Comparison of ENCODE assay signal across 14 mouse cellular contexts in the genomic region with DNA sequence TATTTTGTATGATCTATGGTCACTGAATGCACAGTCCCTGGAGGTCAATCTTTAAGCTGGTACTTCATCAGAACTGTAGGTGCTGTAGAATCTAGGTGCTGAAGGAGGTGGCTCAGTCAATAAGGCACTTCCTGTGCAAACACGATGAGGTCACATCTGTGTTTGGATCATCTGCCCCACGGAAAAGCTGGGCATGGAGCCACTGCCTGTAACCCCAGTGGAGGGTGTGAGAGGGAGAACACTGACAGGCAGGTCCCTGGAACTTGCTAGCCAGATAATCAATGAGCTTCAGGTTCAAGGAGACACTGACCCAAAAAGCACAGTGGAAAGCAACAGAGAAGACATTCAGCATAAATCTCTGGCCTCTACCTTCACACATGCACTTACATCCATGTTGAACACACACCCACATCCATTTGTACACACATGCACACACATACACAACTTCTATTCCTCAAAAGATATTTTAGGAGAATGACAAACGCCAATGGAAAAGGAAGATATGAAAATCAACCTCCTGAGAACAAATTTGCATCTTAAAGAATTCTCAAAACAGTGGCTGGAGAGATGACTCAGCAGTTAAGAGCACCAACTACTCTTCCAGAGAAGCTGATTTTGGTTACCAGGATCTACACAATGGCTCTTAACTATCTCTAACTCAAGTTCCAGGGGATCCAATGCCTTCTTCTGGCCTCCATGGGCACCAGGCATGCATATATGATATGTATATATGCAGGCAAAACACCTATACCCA. TPM values are rescaled to one million over a fixed set of nuclear protein-coding genes. Genes with fewer than 3 reads are reported as not detected.
DNase-seq lines count a peak whose midpoint lies in the region; ATAC-seq lines count a peak whose summit lies in the region.
"Had no signal": no experiment of that assay in that cellular context is flagged by ENCODE, and none has a peak within 500 bp of the region (broad histone marks: within the 10 kb centered on the region; RNA-seq: fewer than 3 reads in every experiment).

No protein-coding gene starts in this region.

- no peaks in the 10 kb centered on the region for H3K36me3 ChIP-seq in heart, embryonic 16.5 days (ENCODE audit: control insufficient read depth, insufficient read depth)

- peaks cover 17% of the 10 kb centered on the region for H3K4me1 ChIP-seq in heart, embryonic 16.5 days (ENCODE audit: control insufficient read depth, insufficient read depth, low read length)

- 0 out of 2 replicates have a peak, but pooled peaks have one; percentile 28 for ATAC-seq in heart, embryonic 16.5 days (replicated peaks; ENCODE audit: extremely low read depth, insufficient read depth, low FRiP score)
- ATAC-seq: CD4-positive, CD25-positive, alpha-beta regulatory T cell, adult 4 months; forebrain, embryonic 16.5 days had no signal

- H3K4me3 ChIP-seq in heart, embryonic 16.5 days (ENCODE audit: low read length): no peak overlapping the region

- no peak overlapping the region for H3K9ac ChIP-seq in heart, embryonic 16.5 days (ENCODE audit: low read length)

- H3K27ac ChIP-seq in heart, embryonic 16.5 days (ENCODE audit: low read length): peak overlapping the region; percentile 5; the same call in 1 of the 2 replicates

- H3K27me3 ChIP-seq in heart, embryonic 16.5 days (ENCODE audit: control insufficient read depth, insufficient read depth, low read length): no peaks in the 10 kb centered on the region

- 23% methylated on average over 3 of the region's 3 CpGs for WGBS in heart, embryonic 16.5 days

- no peaks in the 10 kb centered on the region for H3K9me3 ChIP-seq in heart, embryonic 16.5 days (replicated peaks; ENCODE audit: control insufficient read depth, low read length)

- no peak overlapping the region for H3K4me2 ChIP-seq in heart, embryonic 16.5 days (ENCODE audit: low read depth, low read length)
- H3K4me2 ChIP-seq: midbrain, embryonic 11.5 days had no signal

- DNase-seq in kidney, postnatal 10 days: peak; percentile 9
- DNase-seq in kidney, postnatal 14 days: no peak
- peak; percentile 67 for DNase-seq in adrenal gland, postnatal 14 days
- DNase-seq in lung, postnatal 4 days: peak; percentile 18 to 28
- DNase-seq in embryo, embryonic 10 days (ENCODE audit: low spot score): no peak
- DNase-seq in cerebellum, adult 11 months: no peak
- no peak for DNase-seq in urinary bladder, postnatal 4 days (ENCODE audit: low spot score in 2 of 2)

RNA-seq across cellular contexts. Expression of a gene that starts 9.2 kb away (rescaled TPM):
- not detected in 2 replicates for total RNA-seq in adrenal gland, postnatal 14 days (2021)
- 0.14 and 0.35 TPM in 2 replicates for polyA plus RNA-seq in heart, embryonic 16.5 days (2015; fragmentation: Nextera tagmentation; extraction: Ambion mirVana)
- total RNA-seq: adrenal gland, postnatal 4 days; common myeloid progenitor, adult 5-6 weeks; left cerebral cortex, postnatal 10 days had no signal
- polyA plus RNA-seq: midbrain, embryonic 11.5 days had no signal

RNA-seq across cellular contexts. Expression of a gene that starts 35.8 kb away (rescaled TPM):
- total RNA-seq in adrenal gland, postnatal 14 days (2021): 53.6 and 55.9 TPM in 2 replicates
- polyA plus RNA-seq in heart, embryonic 16.5 days (2015; fragmentation: Nextera tagmentation; extraction: Ambion mirVana): 40.5 and 41.0 TPM in 2 replicates

Comparison
In these comparisons a context has a peak if more than half of its experiments do, and no peak if none do; other contexts are left out.
1. DNase-seq: peak in kidney, postnatal 10 days (single experiment), adrenal gland, postnatal 14 days (single experiment) and lung, postnatal 4 days (2 of 2); none in kidney, postnatal 14 days (single experiment), embryo, embryonic 10 days (single experiment), cerebellum, adult 11 months (single experiment) and urinary bladder, postnatal 4 days (0 of 2).